ENCODE assay signal across 18 mouse cellular contexts in genomic region chr5:19747631-19748030, GRCm38 (mm10).
DNase-seq lines count a peak whose midpoint lies in the region; ATAC-seq and TF ChIP-seq lines count a peak whose summit lies in the region.
"Had no signal": no experiment of that assay in that cellular context is flagged by ENCODE, and none has a peak within 500 bp of the region (broad histone marks: within the 10 kb centered on the region; RNA-seq: fewer than 3 reads in every experiment).

No protein-coding gene starts in this region.

- 63% methylated on average over 3 of the region's 3 CpGs for WGBS in hindbrain, postnatal 0 days
- 74% methylated on average over 3 of the region's 3 CpGs for WGBS in hindbrain, embryonic 11.5 days
- WGBS in forebrain, embryonic 14.5 days = 16% methylated on average over 3 of the region's 3 CpGs
- WGBS in midbrain, embryonic 12.5 days = 31% methylated on average over 3 of the region's 3 CpGs
- 57% methylated on average over 3 of the region's 3 CpGs for WGBS in neural tube, embryonic 13.5 days

- H3K27me3 ChIP-seq in hindbrain, postnatal 0 days (ENCODE audit: insufficient read depth, low read length) = no peaks in the 10 kb centered on the region
- no peaks in the 10 kb centered on the region for H3K27me3 ChIP-seq in hindbrain, embryonic 11.5 days (ENCODE audit: control insufficient read depth, insufficient read depth, low read length)
- no peaks in the 10 kb centered on the region for H3K27me3 ChIP-seq in forebrain, embryonic 14.5 days (replicated peaks; ENCODE audit: control insufficient read depth, insufficient read depth, low read length)
- no peaks in the 10 kb centered on the region for H3K27me3 ChIP-seq in midbrain, embryonic 12.5 days
- H3K27me3 ChIP-seq in neural tube, embryonic 13.5 days = no peaks in the 10 kb centered on the region
- H3K27me3 ChIP-seq: embryonic facial prominence, embryonic 15.5 days; kidney, embryonic 15.5 days had no signal

- peak overlapping the region; percentile 39; the same call in 1 of the 2 replicates for H3K4me2 ChIP-seq in hindbrain, postnatal 0 days (ENCODE audit: low read depth, low read length)
- no peak overlapping the region for H3K4me2 ChIP-seq in hindbrain, embryonic 11.5 days (replicated peaks; ENCODE audit: low read depth, low read length)
- peak overlapping the region; percentile 38 for H3K4me2 ChIP-seq in forebrain, embryonic 14.5 days (ENCODE audit: low read length)
- peak overlapping the region; percentile 36; the same call in 1 of the 2 replicates for H3K4me2 ChIP-seq in midbrain, embryonic 12.5 days (replicated peaks)
- peak overlapping the region; percentile 38; the same call in 1 of the 2 replicates for H3K4me2 ChIP-seq in neural tube, embryonic 13.5 days
- H3K4me2 ChIP-seq: embryonic facial prominence, embryonic 15.5 days; kidney, embryonic 15.5 days had no signal

- no peak for ATAC-seq in hindbrain, postnatal 0 days
- no peak for ATAC-seq in hindbrain, embryonic 11.5 days (ENCODE audit: low FRiP score)
- no peak for ATAC-seq in forebrain, embryonic 14.5 days
- ATAC-seq in midbrain, embryonic 12.5 days (ENCODE audit: low FRiP score, low read depth) = peak; percentile 53
- ATAC-seq in neural tube, embryonic 13.5 days (ENCODE audit: low read depth) = no peak
- ATAC-seq: intestine, postnatal 0 days; liver, postnatal 0 days had no signal

- H3K4me1 ChIP-seq in hindbrain, postnatal 0 days (ENCODE audit: insufficient read depth, low read length) = no peaks in the 10 kb centered on the region
- no peaks in the 10 kb centered on the region for H3K4me1 ChIP-seq in hindbrain, embryonic 11.5 days (replicated peaks; ENCODE audit: control insufficient read depth, insufficient read depth, low read length)
- H3K4me1 ChIP-seq in forebrain, embryonic 14.5 days (ENCODE audit: control insufficient read depth, insufficient read depth, low read length) = peaks cover 10% of the 10 kb centered on the region
- H3K4me1 ChIP-seq in midbrain, embryonic 12.5 days = peaks cover 18% of the 10 kb centered on the region
- peaks cover 7% of the 10 kb centered on the region; the same call in 1 of the 2 replicates for H3K4me1 ChIP-seq in neural tube, embryonic 13.5 days (replicated peaks)
- H3K4me1 ChIP-seq: embryonic facial prominence, embryonic 15.5 days; heart, embryonic 10.5 days; kidney, embryonic 15.5 days had no signal

- no peak for DNase-seq in hindbrain, postnatal 0 days (ENCODE audit: low spot score)
- DNase-seq in hindbrain, embryonic 11.5 days (ENCODE audit: low spot score) = no peak
- no peak for DNase-seq in forebrain, embryonic 14.5 days (ENCODE audit: low spot score)
- no peak for DNase-seq in right cerebral cortex, postnatal 36 days (ENCODE audit: low spot score in 2 of 2)
- DNase-seq in left cerebral cortex, adult 11 months (ENCODE audit: low spot score) = no peak
- DNase-seq: cerebellum, adult 8-10 months; kidney, postnatal 4 days; liver, postnatal 0 days; lung, postnatal 14 days; thymus, adult 2 months had no signal

- no peaks in the 10 kb centered on the region for H3K9me3 ChIP-seq in hindbrain, postnatal 0 days (ENCODE audit: low read length)
- no peaks in the 10 kb centered on the region for H3K9me3 ChIP-seq in hindbrain, embryonic 11.5 days (ENCODE audit: control insufficient read depth, low read length)
- no peaks in the 10 kb centered on the region for H3K9me3 ChIP-seq in forebrain, embryonic 14.5 days (replicated peaks; ENCODE audit: control insufficient read depth, low read length)
- no peaks in the 10 kb centered on the region for H3K9me3 ChIP-seq in midbrain, embryonic 12.5 days
- no peaks in the 10 kb centered on the region for H3K9me3 ChIP-seq in neural tube, embryonic 13.5 days
- H3K9me3 ChIP-seq: embryonic facial prominence, embryonic 15.5 days; heart, embryonic 10.5 days; kidney, embryonic 15.5 days; limb, embryonic 10.5 days had no signal

- H3K36me3 ChIP-seq in hindbrain, postnatal 0 days (ENCODE audit: insufficient read depth, low read length) = no peaks in the 10 kb centered on the region
- H3K36me3 ChIP-seq in hindbrain, embryonic 11.5 days (ENCODE audit: control insufficient read depth, insufficient read depth, low read length) = no peaks in the 10 kb centered on the region
- H3K36me3 ChIP-seq in forebrain, embryonic 14.5 days (ENCODE audit: control insufficient read depth, insufficient read depth, low read length) = no peaks in the 10 kb centered on the region
- no peaks in the 10 kb centered on the region for H3K36me3 ChIP-seq in midbrain, embryonic 12.5 days
- H3K36me3 ChIP-seq in neural tube, embryonic 13.5 days = no peaks in the 10 kb centered on the region
- H3K36me3 ChIP-seq: embryonic facial prominence, embryonic 15.5 days; heart, embryonic 10.5 days; kidney, embryonic 15.5 days; limb, embryonic 10.5 days had no signal

- H3K9ac ChIP-seq in hindbrain, postnatal 0 days (replicated peaks; ENCODE audit: low read length) = no peak overlapping the region
- H3K9ac ChIP-seq in hindbrain, embryonic 11.5 days (ENCODE audit: low read depth, low read length) = no peak overlapping the region
- H3K9ac ChIP-seq in forebrain, embryonic 14.5 days (ENCODE audit: low read length) = no peak overlapping the region
- H3K9ac ChIP-seq in midbrain, embryonic 12.5 days (replicated peaks) = no peak overlapping the region
- no peak overlapping the region for H3K9ac ChIP-seq in neural tube, embryonic 13.5 days
- H3K9ac ChIP-seq: embryonic facial prominence, embryonic 15.5 days; kidney, embryonic 15.5 days; liver, postnatal 0 days had no signal

- H3K4me3 ChIP-seq in hindbrain, postnatal 0 days (ENCODE audit: low read length) = no peak overlapping the region
- no peak overlapping the region for H3K4me3 ChIP-seq in hindbrain, embryonic 11.5 days (ENCODE audit: low read depth, low read length)
- no peak overlapping the region for H3K4me3 ChIP-seq in forebrain, embryonic 14.5 days (ENCODE audit: low read depth, low read length)
- no peak overlapping the region for H3K4me3 ChIP-seq in midbrain, embryonic 12.5 days
- H3K4me3 ChIP-seq in neural tube, embryonic 13.5 days = no peak overlapping the region
- H3K4me3 ChIP-seq: embryonic facial prominence, embryonic 15.5 days; heart, embryonic 10.5 days; kidney, embryonic 15.5 days; limb, embryonic 10.5 days had no signal

- no peak overlapping the region for H3K27ac ChIP-seq in hindbrain, postnatal 0 days
- H3K27ac ChIP-seq in hindbrain, embryonic 11.5 days (ENCODE audit: low read depth, low read length) = no peak overlapping the region
- H3K27ac ChIP-seq in forebrain, embryonic 14.5 days (ENCODE audit: low read depth, low read length) = peak overlapping the region; percentile 15; the same call in 1 of the 2 replicates
- no peak overlapping the region for H3K27ac ChIP-seq in midbrain, embryonic 12.5 days (replicated peaks)
- no peak overlapping the region for H3K27ac ChIP-seq in neural tube, embryonic 13.5 days (replicated peaks)
- H3K27ac ChIP-seq: embryonic facial prominence, embryonic 15.5 days; heart, embryonic 10.5 days; hindbrain, embryonic 14.5 days; kidney, embryonic 15.5 days; limb, embryonic 10.5 days had no signal

- no peak for TF ChIP-seq CTCF in hindbrain, postnatal 0 days (IDR thresholded peaks at IDR 0.05; ENCODE audit: low read depth)
